Comparison of ENCODE assay signal across 8 mouse cellular contexts in the genomic region with DNA sequence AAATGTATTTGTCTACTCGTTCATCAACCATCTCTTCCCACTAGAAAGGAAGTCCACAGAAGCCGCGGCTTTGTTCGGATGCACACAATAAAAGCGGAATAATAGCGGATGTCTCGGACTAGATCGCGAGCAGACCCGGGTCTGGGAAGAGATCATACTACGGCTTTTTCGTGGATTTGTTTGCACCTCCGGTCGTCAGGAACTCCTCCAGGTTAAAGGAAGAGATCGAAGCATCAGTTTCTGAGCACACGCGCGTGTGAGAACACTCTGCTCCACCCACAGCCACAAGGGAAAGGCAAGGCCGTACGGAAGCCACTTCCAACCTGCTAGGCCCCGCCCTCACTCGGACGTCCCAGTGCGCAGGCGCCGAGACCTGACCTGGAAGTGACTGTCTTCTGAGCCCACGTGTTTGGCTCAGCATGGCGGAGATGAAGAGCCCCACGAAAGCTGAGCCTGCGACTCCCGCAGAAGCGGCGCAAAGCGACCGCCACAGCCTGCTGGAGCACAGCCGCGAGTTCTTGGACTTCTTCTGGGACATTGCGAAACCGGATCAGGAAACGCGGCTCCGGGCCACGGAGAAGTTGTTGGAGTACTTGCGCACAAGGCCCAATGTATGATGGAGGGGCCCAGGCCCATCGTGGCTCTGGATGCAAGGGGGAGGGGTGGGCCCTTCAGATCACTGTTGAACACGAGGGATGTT. TPM values are rescaled to one million over a fixed set of nuclear protein-coding genes. Genes with fewer than 3 reads are reported as not detected.
DNase-seq lines count a peak whose midpoint lies in the region; ATAC-seq and TF ChIP-seq lines count a peak whose summit lies in the region.

Mybbp1a (plus strand) TSS at position 391 of the 700 bp plus-strand sequence.

- peak within 1 kb of the TSS; percentile 77 for H3K4me2 ChIP-seq in forebrain, postnatal 0 days (ENCODE audit: low read depth)
- peak within 1 kb of the TSS; percentile 76 for H3K4me2 ChIP-seq in lung, embryonic 15.5 days

- ATAC-seq in G1E (ENCODE audit: extremely low read depth, insufficient number of reproducible peaks, low FRiP score, poor library complexity, severe bottlenecking): peak; percentile 89
- ATAC-seq in forebrain, postnatal 0 days: peak; percentile 97
- peak; percentile 90 for ATAC-seq in lung, embryonic 15.5 days (ENCODE audit: borderline replicate concordance, extremely low read depth, low FRiP score, low TSS enrichment)

- DNase-seq in G1E (ENCODE audit: low spot score): peak; percentile 83
- peak; percentile 99 for DNase-seq in cerebellum, adult 18-20 months
- peak; percentile 99 for DNase-seq in forebrain, postnatal 0 days
- DNase-seq in heart, postnatal 4 days: peak; percentile 99
- DNase-seq in layer of hippocampus, adult 8-10 months (ENCODE audit: low spot score in 2 of 2): peak; percentile 96 to 98
- DNase-seq in ovary, adult 18-20 months (ENCODE audit: low spot score): peak; percentile 96
- DNase-seq in thymus, postnatal 0 days (ENCODE audit: low spot score): peak; percentile 96

- H3K27me3 ChIP-seq in G1E (ENCODE audit: insufficient read depth, low read length): peaks cover 18% of the 10 kb centered on the region
- H3K27me3 ChIP-seq in forebrain, postnatal 0 days (ENCODE audit: insufficient read depth, low read length): no peaks in the 10 kb centered on the region
- H3K27me3 ChIP-seq in lung, embryonic 15.5 days: no peaks in the 10 kb centered on the region

- H3K4me3 ChIP-seq in G1E (ENCODE audit: low read depth, low read length): peak within 1 kb of the TSS; percentile 97
- H3K4me3 ChIP-seq in forebrain, postnatal 0 days (ENCODE audit: low read depth, low read length): peak within 1 kb of the TSS; percentile 61
- peak within 1 kb of the TSS; percentile 67 for H3K4me3 ChIP-seq in lung, embryonic 15.5 days

- H3K27ac ChIP-seq in forebrain, postnatal 0 days (ENCODE audit: low read depth, low read length): peak within 1 kb of the TSS; percentile 97
- peak within 1 kb of the TSS; percentile 86 for H3K27ac ChIP-seq in lung, embryonic 15.5 days

- peak within 1 kb of the TSS; percentile 69 for H3K9ac ChIP-seq in forebrain, postnatal 0 days
- H3K9ac ChIP-seq in lung, embryonic 15.5 days: peak within 1 kb of the TSS; percentile 75

- peaks cover 42% of the 10 kb centered on the region for H3K4me1 ChIP-seq in G1E (ENCODE audit: insufficient read depth, low read depth, low read length)
- H3K4me1 ChIP-seq in forebrain, postnatal 0 days (ENCODE audit: insufficient read depth): no peaks in the 10 kb centered on the region
- peaks cover 16% of the 10 kb centered on the region for H3K4me1 ChIP-seq in lung, embryonic 15.5 days

- under 1% methylated on average over 46 of the region's 46 CpGs for WGBS in forebrain, postnatal 0 days
- under 1% methylated on average over 46 of the region's 46 CpGs for WGBS in lung, embryonic 15.5 days

- H3K9me3 ChIP-seq in G1E (replicated peaks): no peaks in the 10 kb centered on the region
- no peaks in the 10 kb centered on the region for H3K9me3 ChIP-seq in forebrain, postnatal 0 days (ENCODE audit: low read length)
- no peaks in the 10 kb centered on the region for H3K9me3 ChIP-seq in lung, embryonic 15.5 days

- no peak for TF ChIP-seq CTCF in G1E (IDR thresholded peaks at IDR 0.05; ENCODE audit: low read depth, low read length)
- 0 out of 2 replicates have a peak, but pooled peaks have one; percentile 8 for TF ChIP-seq CTCF in forebrain, postnatal 0 days (IDR thresholded peaks at IDR 0.05; ENCODE audit: low read depth)

- peaks cover 42% of the 10 kb centered on the region for H3K36me3 ChIP-seq in G1E (replicated peaks)
- H3K36me3 ChIP-seq in forebrain, postnatal 0 days (ENCODE audit: insufficient read depth): peaks cover 38% of the 10 kb centered on the region
- H3K36me3 ChIP-seq in lung, embryonic 15.5 days: peaks cover 39% of the 10 kb centered on the region

RNA-seq across cellular contexts. Expression of gene Mybbp1a, which starts in this region (rescaled TPM):
- total RNA-seq in G1E (2014; fragmentation: Nextera tagmentation): 496 and 593 TPM in 2 replicates
- total RNA-seq in G1E (2017): 96.8 and 125 TPM in 2 replicates
- polyA plus RNA-seq in G1E (2012): 195 and 253 TPM in 2 replicates
- 36.9 and 38.0 TPM in 2 replicates for total RNA-seq in forebrain, postnatal 0 days (2014; rRNA removed)
- polyA plus RNA-seq in forebrain, postnatal 0 days (2015; fragmentation: Nextera tagmentation; extraction: Ambion mirVana): 50.0 and 52.4 TPM in 2 replicates
- total RNA-seq in heart, postnatal 4 days (2021): 10 to 100 TPM; 55.6 to 55.9 TPM
- total RNA-seq in layer of hippocampus, adult 8-10 months (2022): 10 to 100 TPM; 55.2 to 64.5 (median 57.8) TPM
- 137 and 140 TPM in 2 replicates for polyA plus RNA-seq in lung, embryonic 15.5 days (2015; fragmentation: Nextera tagmentation; extraction: Ambion mirVana)
- 124 and 128 TPM in 2 replicates for polyA plus RNA-seq in thymus, postnatal 0 days (2015; fragmentation: Nextera tagmentation; extraction: Ambion mirVana)

Comparison
In these comparisons a context has a peak if more than half of its experiments do, and no peak if none do; other contexts are left out.
1. Peak in every context shown above with its lines: DNase-seq, ATAC-seq, H3K4me3 ChIP-seq and H3K27ac ChIP-seq.